Mouse (Mus musculus) gastrocnemius, postnatal 14 days (tissue): ENCODE measurements around the gene Tnik. TPM values are rescaled to one million over a fixed set of nuclear protein-coding genes. Genes with fewer than 3 reads are reported as not detected.

Experiments used
- DNase-seq: peaks from one replicate; pipeline ENCODE4 v3.0.0; 2021; ENCODE audit warnings: mixed read lengths
- intact Hi-C: fragments of 180-260 bp; cut with DNase I; formaldehyde crosslinking; loops from one replicate; pipeline ENCODE4 v1.15.1; 2025; ENCODE audit warnings: low total_unique reads
- long read RNA-seq, 2 experiments: library from polyadenylated mRNA; stranded (forward); transcript quantifications; one replicate each; pipeline ENCODE4 v2.0.0; 2021
- total RNA-seq, 2 experiments: library from RNA; stranded (reverse); gene quantifications; 2 replicates each; pipeline ENCODE4 v1.2.3; 2021

The Tnik gene
- total RNA-seq: 10 to 100 TPM; 52.7 to 55.8 TPM
- long read RNA-seq, experiment 1, partial matches to known transcripts: 2 of 7 reads
- long read RNA-seq, experiment 1, other reads (novel, unspliced or antisense): 5 of 7 reads
- long read RNA-seq, experiment 2, partial matches to known transcripts: 4 of 9 reads
- long read RNA-seq, experiment 2, other reads (novel, unspliced or antisense): 5 of 9 reads

DNA sequence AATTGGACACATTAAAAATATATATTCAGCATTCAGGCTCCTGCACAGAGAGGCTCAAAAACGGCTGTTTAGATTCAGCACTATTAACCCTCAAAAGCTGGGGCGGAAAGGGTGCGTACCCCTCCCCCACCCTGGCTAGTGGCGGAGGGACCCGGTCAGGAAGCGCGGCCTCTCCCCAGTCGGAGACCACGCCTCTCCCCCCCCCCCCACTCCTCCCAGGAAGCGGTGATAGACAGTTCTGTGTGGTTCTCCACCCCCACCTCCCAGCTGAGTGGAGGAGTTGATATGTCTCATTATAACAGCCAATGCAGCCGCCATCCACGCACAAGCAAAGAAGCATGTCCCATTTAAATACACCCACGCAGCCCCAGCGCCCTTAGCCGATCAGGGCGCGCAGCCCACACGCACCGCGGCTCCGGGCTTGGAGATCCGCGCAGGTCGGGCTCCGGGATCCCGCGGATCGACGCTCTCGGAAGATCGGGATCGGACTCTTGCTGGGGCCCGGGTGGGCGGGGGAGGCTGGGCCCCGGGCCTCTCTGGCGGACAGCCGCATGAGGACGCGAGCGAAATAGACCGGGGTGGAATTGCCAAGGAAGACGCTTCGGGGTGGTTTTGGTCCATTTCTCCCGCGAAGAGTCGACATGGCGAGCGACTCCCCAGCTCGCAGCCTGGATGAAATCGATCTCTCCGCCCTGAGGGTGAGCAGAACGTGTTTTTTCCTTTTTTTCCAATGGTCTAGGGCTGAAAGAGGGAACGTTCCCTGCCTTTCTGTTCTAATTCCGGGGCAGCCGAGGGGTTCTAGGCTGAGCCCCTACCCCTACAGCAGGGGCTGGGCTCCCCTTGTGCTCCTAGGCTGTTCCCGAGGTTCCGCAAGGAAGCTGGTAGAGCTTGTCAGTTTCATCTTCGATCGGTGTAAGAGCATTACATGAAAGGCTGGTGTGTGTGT, at the start of gene Tnik:
Gene Tnik (plus strand): TSS at position 213 of the 946 bp plus-strand sequence.
- intact Hi-C loops: loop anchor here (10.0 kb wide), 1 partner anchor 142 kb away; no protein-coding TSS in a partner anchor
- peak; percentile 69 for DNase-seq

DNA sequence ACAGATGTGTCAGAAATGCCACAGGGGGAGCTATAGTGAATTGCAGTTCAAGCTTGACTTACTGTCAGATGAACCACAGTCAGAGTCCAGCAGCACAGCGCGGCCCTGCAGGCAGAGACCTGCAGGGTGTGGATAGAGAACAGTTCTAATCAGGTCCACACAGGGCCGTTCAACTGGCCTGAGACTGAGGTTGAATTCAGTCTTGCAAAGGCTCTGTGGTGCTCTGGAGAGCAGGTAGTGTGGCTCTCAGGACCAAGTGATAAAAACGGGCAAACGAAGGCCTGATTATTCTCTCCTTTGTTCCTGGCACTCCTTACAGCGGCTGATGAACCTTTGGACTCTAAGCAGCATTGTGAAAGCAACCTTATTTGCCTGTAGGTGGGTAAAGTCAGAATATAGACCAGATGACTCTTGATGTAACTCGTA, 48.1 kb upstream of the Tnik start:
- intact Hi-C loops: no loop called here
- no peak for DNase-seq

DNA sequence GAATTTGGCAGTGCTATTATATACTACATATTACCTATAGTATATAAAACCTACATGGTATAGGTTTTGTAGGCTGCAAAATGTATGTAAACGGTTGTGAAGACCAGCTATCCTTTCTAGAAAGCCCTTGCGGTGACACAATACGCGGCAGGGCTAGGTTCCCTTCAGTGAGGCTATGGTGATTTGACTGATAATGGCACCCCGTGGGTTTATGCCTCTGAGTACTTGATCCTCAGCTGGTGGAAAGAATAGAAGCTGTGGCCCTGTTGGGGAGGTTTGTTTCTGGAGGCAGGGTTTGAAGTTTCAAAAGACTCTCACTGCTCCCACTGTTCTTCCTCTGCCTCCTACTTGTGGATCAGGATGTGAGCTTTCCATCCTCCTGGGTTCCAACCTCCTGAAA, 46.0 kb upstream of the Tnik start:
- DNase-seq: no peak
- intact Hi-C loops: no loop called here

DNA sequence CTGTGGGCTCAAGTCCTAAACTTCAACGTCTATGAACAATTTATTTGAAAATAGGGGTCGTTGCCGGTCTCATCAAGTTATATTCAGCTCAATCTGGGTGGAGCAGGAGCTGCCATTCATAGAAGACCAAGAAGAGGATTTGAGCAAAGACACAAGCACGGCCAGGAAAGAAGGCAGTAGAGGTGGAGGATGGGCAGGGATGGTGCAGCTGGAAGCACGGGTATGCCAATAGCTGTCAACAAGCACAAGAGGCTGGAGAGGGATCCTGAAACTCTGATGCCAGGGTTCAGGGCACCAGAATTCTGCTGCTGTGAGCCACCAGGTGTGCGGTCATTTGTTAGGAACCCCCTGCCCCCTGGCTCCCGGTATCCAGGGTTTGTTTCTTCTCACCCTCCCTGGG, 43.5 kb upstream of the Tnik start:
- intact Hi-C loops: no loop called here
- peak; percentile 9 for DNase-seq

DNA sequence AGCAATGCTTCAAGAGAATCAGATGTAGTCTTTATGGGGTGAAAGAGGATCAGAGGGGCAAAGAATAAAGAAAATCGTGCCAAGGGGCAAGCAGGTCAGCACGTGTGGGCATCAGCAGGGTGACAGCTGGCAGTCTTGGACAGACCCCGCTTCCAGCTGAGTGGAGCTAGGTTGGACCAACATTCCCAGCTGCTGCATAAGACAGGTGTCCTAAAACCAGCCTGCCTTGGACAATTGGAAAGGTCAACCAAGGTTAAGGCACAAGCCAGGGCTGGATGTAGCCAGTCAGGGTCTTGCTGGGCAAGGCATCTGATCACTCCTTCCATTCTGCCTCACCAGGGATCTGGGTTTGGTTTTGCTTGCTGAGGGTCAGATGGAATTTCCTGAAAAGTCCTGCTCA, 43.0 kb upstream of the Tnik start:
- peak; percentile 31 for DNase-seq
- intact Hi-C loops: no loop called here

DNA sequence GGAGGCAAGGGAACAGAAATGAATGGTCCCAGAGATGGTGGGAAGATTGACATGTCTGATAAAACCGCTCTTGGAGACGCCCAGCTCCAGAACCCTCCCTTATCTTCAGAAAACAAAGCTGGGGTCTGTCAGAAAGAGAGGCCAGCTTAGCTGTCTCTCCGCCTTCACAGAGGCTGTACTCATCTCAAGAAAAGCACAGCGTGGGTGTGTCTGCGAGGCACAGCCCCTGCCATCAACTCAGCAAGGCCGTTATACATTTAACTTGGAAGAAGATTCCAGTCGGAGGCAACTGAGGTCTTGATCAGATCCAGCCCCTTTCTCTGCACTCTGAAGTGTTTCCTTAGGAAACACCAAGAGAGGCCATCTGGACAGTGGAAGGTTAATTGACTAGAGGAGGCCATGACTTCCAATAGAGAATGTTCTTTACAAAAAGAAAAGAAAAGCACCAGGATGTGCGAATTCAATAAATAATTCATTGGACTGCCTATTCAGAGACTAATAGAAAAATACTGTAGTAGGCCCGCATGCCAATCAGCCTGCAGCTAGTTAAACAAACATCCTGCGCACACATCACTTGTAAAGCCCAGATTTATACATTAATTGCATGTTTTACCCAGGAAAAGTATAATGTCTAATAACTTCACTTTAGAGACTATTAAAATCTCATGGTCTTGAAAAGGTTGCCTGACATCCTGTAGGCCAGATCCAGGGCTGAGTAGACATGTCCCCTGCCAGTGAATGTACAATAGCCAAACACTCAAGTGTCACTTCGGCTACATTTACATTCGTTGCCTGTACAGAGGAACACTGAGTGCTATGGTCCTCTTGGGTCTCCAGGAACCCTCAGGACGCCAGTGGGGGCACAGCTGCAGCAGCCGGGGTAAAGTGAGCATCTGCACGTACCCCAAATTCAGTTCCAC, 38.3 kb upstream of the Tnik start:
- no peak for DNase-seq
- intact Hi-C loops: no loop called here

GRCm38 (mm10) chr3:28225357-28225905, 37.6 kb upstream of the Tnik start:
- DNase-seq: no peak
- intact Hi-C loops: no loop called here

DNA sequence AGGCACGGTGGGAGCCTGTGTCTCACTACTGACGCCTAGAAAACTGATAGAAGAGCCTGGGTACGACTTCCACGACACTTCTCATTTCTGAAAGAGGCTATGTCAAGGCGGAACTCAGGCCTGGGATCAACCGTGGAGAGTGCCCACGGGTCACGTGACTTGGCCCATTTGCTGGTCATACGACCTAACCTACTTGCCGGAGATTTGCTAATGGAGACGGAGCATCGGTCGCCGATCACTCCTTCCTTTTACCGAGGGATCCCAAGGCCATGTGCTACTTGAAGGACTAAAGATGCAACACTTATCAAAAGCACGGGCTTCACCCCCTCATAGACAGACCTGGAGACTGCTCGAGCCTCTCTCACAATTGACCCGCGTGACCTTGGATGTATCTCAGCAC, 36.8 kb upstream of the Tnik start:
- DNase-seq: no peak

DNA sequence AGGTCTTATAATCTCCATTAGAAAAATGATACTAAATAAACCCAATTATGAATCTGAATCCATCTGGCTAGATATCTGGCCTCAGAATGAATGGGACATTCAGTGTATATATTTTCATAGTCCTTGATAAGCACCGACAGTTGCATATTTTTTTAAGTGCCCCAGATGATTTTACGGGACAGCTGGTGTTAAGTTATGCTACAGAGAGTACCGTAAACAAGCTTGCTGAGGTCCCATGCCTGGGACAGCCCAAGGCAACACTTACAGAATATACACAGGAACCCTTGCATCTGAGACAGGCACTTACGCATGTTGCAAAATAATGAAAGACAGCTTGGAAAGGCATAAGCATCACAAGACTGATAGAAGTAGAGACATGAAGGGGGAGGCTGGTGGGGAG, 34.1 kb upstream of the Tnik start:
- intact Hi-C loops: no loop called here
- no peak for DNase-seq

More for the DNA sequence above, 36.8 kb upstream of the Tnik start:
- intact Hi-C loops: no loop called here

- no peak for DNase-seq
- intact Hi-C loops: no loop called here
Measured at GRCm38 (mm10) chr3:28229503-28229902, 33.5 kb upstream of the Tnik start.

GRCm38 (mm10) chr3:28232885-28233284, 30.1 kb upstream of the Tnik start:
- intact Hi-C loops: no loop called here

DNA sequence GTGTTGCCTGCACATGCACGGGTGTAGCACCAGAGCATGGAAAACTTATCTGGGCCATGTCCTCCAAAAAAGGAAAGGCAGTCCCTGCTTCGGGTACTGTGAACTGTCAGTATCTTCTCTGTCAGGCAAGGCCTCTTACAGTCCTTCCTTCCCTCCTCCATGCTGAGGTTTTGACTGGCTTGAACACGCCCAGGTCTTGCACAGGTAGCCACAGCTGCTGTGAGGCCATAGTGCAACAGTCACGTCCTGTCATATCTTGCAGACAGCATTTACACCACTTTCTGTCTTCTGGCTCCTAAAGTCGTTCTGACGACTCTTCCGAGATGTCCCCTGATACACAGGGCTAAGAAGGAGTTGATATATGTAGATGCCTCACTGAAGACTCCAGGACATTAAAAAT, 28.8 kb upstream of the Tnik start:
- no peak for DNase-seq
- intact Hi-C loops: no loop called here

More at GRCm38 (mm10) chr3:28232885-28233284, 30.1 kb upstream of the Tnik start:
- no peak for DNase-seq

DNA sequence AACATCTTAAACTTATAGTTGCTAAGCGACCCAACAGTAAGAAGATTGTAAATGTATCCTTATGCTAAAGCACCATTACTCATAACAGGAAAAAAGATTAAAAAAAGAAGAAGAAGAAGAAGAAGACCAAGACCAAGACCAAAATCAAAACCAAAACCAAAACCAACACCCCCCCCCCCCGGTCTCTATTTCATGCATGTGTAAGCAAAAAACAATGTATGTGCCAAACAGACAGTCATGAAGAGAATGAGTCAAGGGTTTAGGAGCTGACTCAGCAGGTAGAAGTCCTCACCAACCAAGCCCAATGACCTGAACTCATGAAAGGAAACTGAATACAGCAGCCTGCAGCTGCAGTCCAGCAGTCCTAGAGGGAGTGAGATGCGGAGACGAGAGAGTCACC, 26.3 kb upstream of the Tnik start:
- intact Hi-C loops: no loop called here
- no peak for DNase-seq

DNA sequence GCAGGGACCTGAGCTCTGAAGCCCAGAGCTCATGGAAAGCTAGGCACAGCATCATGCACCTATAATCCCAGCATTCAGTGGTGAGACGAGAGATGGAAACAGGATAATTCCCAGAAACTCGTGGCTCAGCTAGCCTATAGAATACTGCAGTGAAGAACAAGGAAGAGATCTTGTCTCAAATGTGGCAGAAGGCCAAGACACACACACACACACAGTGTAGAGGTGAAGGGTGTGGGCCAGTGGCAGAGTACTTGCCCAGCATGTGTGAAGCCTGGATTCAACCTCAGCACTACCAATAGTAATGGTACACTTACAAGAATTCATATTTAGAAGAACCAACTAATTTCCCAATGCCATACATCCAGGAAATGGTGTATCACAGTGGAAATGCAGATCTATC, 24.9 kb upstream of the Tnik start:
- DNase-seq: no peak
- intact Hi-C loops: no loop called here

GRCm38 (mm10) chr3:28242561-28242960, 20.5 kb upstream of the Tnik start:
- intact Hi-C loops: no loop called here
- no peak for DNase-seq

GRCm38 (mm10) chr3:28244244-28244890, 18.6 kb upstream of the Tnik start:
- DNase-seq: no peak
- intact Hi-C loops: no loop called here

GRCm38 (mm10) chr3:28248255-28248957, 14.6 kb upstream of the Tnik start:
- DNase-seq: no peak
- intact Hi-C loops: no loop called here

DNA sequence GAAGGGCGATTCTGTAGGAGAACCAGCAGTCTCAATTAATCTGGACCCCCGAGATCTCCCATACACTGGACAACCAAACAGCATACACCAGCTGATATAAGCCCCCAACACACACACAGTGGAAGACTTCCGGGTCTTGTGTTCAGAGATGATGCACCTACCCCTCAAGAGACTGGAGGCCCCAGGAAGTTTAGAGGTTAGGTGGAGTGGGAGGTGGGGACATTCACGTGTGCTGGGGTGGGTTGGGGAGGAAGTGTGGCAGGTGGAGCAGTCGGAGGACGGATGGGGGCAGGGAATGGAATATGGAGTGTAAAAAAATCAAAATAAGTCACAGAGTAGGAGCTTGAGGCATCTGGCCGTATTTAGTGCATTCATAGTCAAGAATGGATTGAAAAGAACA, 7.3 kb upstream of the Tnik start:
- no peak for DNase-seq
- intact Hi-C loops: no loop called here
